Mouse (Mus musculus) kidney, embryonic 14.5 days (tissue): Measurements from ENCODE around the gene Fitm1. TPM values are rescaled to one million over a fixed set of nuclear protein-coding genes. Genes with fewer than 3 reads are reported as not detected.

ENCODE experiments used
- ATAC-seq: fragments of 200-750 bp; cut with Nextera tagmentation; 2 replicates; pipeline ENCODE4 v1.8.0; 2017; ENCODE audit warnings: moderate number of reproducible peaks, mild to moderate bottlenecking, moderate TSS enrichment, moderate library complexity; ENCODE audit not compliant: low FRiP score, low TSS enrichment
- H3K27ac ChIP-seq: fragments of 300-500 bp; sonication (generic); 2 replicates; pipeline ENCODE4 v1.5.1; 2014; ENCODE audit warnings: low read depth, mild to moderate bottlenecking, low read length, moderate library complexity, mixed read lengths
- H3K27me3 ChIP-seq: fragments of 300-500 bp; sonication (generic); 2 replicates; pipeline ENCODE4 v1.6.1; 2014; ENCODE audit warnings: mild to moderate bottlenecking, low read length; ENCODE audit not compliant: control insufficient read depth, insufficient read depth
- H3K36me3 ChIP-seq: fragments of 300-500 bp; sonication (generic); 2 replicates; pipeline ENCODE4 v1.6.1; 2014; ENCODE audit warnings: low read length, mixed read lengths; ENCODE audit not compliant: control insufficient read depth, insufficient read depth
- H3K4me1 ChIP-seq: fragments of 300-500 bp; sonication (generic); 2 replicates; pipeline ENCODE4 v1.6.1; 2014; ENCODE audit warnings: low read length, mixed read lengths; ENCODE audit not compliant: control insufficient read depth, insufficient read depth
- H3K4me2 ChIP-seq: fragments of 300-500 bp; sonication (generic); replicated peaks from 2 replicates; pipeline ENCODE4 v1.6.1; 2014; ENCODE audit warnings: low read depth, mild to moderate bottlenecking, low read length
- H3K4me3 ChIP-seq: fragments of 300-500 bp; sonication (generic); 2 replicates; pipeline ENCODE4 v1.5.1; 2014; ENCODE audit warnings: mild to moderate bottlenecking, low read length
- H3K9ac ChIP-seq: fragments of 300-500 bp; sonication (generic); 2 replicates; pipeline ENCODE4 v1.6.1; 2014; ENCODE audit warnings: low read depth, mild to moderate bottlenecking, low read length, moderate library complexity
- H3K9me3 ChIP-seq: fragments of 300-500 bp; sonication (generic); 2 replicates; pipeline ENCODE4 v1.6.1; 2016; ENCODE audit warnings: low read length; ENCODE audit not compliant: control insufficient read depth
- WGBS: fragments of 180-500 bp; shearing (Covaris S2); extraction: QIAGEN DNeasy Blood & Tissue Kit; methylation state at CpG from one replicate; pipeline ENCODE4 v1.1.7; 2014; 5-methylcytosine and 5-hydroxymethylcytosine counted together
- polyA plus RNA-seq: library from polyadenylated mRNA; unstranded; fragments of >200 nt; fragmentation: Nextera tagmentation; extraction: Ambion mirVana; gene quantifications from 2 replicates; pipeline ENCODE4 v1.2.1, GENCODE M21; 2014

Gene Fitm1
- polyA plus RNA-seq, 1 experiment from 2014 or later: 1.0 TPM

- no peaks in the 10 kb centered on the region for H3K9me3 ChIP-seq
- peak within 1 kb of the TSS; percentile 61 for H3K4me3 ChIP-seq
- ATAC-seq: peak; percentile 96
- no peaks in the 10 kb centered on the region for H3K27me3 ChIP-seq
- peaks cover 23% of the 10 kb centered on the region for H3K36me3 ChIP-seq
- H3K9ac ChIP-seq: peak within 1 kb of the TSS; percentile 74
- H3K4me2 ChIP-seq: peak within 1 kb of the TSS; percentile 83
- H3K4me1 ChIP-seq: peaks cover 6% of the 10 kb centered on the region; the same call in 1 of the 2 replicates
- WGBS: under 1% methylated on average over 51 of the region's 51 CpGs
- H3K27ac ChIP-seq: peak within 1 kb of the TSS; percentile 98
Measured at GRCm38 (mm10) chr14:55560202-55561073, 15.0 kb upstream of the Fitm1 start, which contains the start of gene A730061H03Rik. Gene A730061H03Rik, minus strand, starts transcription at chr14:55560406.

- H3K27ac ChIP-seq: no peak overlapping the region
- H3K36me3 ChIP-seq: peaks cover 37% of the 10 kb centered on the region
- no peak for ATAC-seq
- 69% methylated on average over 10 of the region's 10 CpGs for WGBS
- H3K9ac ChIP-seq: 0 out of 2 replicates have a peak overlapping the region, but pooled peaks have one; percentile 1
- H3K4me1 ChIP-seq: peaks cover 6% of the 10 kb centered on the region; the same call in 1 of the 2 replicates
- H3K4me2 ChIP-seq: peak overlapping the region; percentile 83
- H3K9me3 ChIP-seq: no peaks in the 10 kb centered on the region
- H3K27me3 ChIP-seq: no peaks in the 10 kb centered on the region
- peak overlapping the region; percentile 61 for H3K4me3 ChIP-seq
Measured at GRCm38 (mm10) chr14:55561860-55562259, 13.6 kb upstream of the Fitm1 start.

DNA sequence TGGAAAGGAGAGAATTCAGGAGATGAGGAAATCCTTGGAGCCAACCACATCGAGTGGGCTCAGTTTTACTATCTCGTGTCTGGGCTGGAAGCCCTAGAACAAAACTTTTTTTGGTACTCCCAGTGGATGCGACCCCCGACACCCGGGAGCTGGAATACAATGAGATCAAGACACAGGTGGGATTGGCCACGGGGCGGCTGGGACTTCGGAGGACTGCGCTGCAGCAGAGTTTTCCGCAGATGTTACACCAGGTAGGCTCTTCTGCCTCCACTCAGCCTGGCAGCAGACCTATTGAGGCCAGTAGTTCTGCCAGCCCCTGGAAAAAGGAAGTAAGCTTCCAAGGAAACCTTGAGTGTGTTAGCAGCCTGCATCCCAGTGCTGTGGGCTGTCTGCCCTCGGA, 12.2 kb upstream of the Fitm1 start:
- no peak for ATAC-seq
- Histone ChIP-seq H3K4me1 (peaks cover 6% of the 10 kb centered on the region; the same call in 1 of the 2 replicates), H3K27me3 (no peaks in the 10 kb centered on the region), H3K4me3 (no peak overlapping the region), H3K27ac (no peak overlapping the region), H3K36me3 (peaks cover 51% of the 10 kb centered on the region), H3K4me2 (no peak overlapping the region), H3K9me3 (no peaks in the 10 kb centered on the region), H3K9ac (no peak overlapping the region)
- WGBS: 91% methylated on average over 11 of the region's 11 CpGs

DNA sequence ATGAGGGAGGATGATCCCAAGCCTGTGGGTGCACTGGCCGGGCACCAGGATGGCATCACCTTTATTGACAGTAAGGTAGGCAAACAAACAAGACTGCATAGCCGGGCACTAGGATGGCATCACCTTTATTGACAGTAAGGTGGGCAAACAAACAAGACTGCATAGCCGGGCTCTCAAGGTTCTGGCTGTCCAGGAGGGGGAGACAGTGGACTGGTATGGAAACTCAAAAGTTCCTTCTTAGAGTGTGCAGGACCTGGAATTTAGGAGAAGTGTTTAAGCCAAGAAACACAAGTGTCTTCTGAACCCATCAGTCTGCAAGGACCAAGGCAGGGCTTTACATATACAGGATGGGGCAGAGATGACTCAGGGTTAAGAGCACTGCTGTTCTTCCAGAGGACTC, 9.7 kb upstream of the Fitm1 start:
- no peak overlapping the region for H3K4me3 ChIP-seq
- WGBS: 83% methylated on average over 3 of the region's 3 CpGs
- no peak for ATAC-seq
- H3K27ac ChIP-seq: no peak overlapping the region
- no peak overlapping the region for H3K4me2 ChIP-seq
- no peaks in the 10 kb centered on the region for H3K9me3 ChIP-seq
- no peaks in the 10 kb centered on the region for H3K27me3 ChIP-seq
- H3K36me3 ChIP-seq: peaks cover 66% of the 10 kb centered on the region
- no peak overlapping the region for H3K9ac ChIP-seq
- 0 out of 2 replicates have a peak, but pooled peaks cover 6% of the 10 kb centered on the region for H3K4me1 ChIP-seq

GRCm38 (mm10) chr14:55567496-55567895, 7.9 kb upstream of the Fitm1 start:
- ATAC-seq: no peak
- Histone ChIP-seq H3K4me1 (no peaks in the 10 kb centered on the region), H3K9ac (no peak overlapping the region), H3K4me3 (no peak overlapping the region), H3K36me3 (peaks cover 66% of the 10 kb centered on the region), H3K9me3 (no peaks in the 10 kb centered on the region), H3K27ac (no peak overlapping the region), H3K4me2 (no peak overlapping the region), H3K27me3 (no peaks in the 10 kb centered on the region)
- 77% methylated on average over 3 of the region's 3 CpGs for WGBS

- Histone ChIP-seq H3K4me3 (no peak overlapping the region), H3K4me1 (0 out of 2 replicates have a peak, but pooled peaks cover 4% of the 10 kb centered on the region), H3K9me3 (no peaks in the 10 kb centered on the region), H3K36me3 (peaks cover 41% of the 10 kb centered on the region), H3K27me3 (no peaks in the 10 kb centered on the region), H3K4me2 (no peak overlapping the region), H3K27ac (no peak overlapping the region), H3K9ac (no peak overlapping the region)
- no peak for ATAC-seq
- WGBS: 87% methylated on average over 2 of the region's 2 CpGs
Measured at GRCm38 (mm10) chr14:55570588-55570987, 4.8 kb upstream of the Fitm1 start.

- H3K4me2 ChIP-seq: no peak overlapping the region
- no peak overlapping the region for H3K4me3 ChIP-seq
- H3K9ac ChIP-seq: no peak overlapping the region
- H3K9me3 ChIP-seq: no peaks in the 10 kb centered on the region
- 0 out of 2 replicates have a peak, but pooled peaks cover 10% of the 10 kb centered on the region for H3K4me1 ChIP-seq
- ATAC-seq: no peak
- no peak overlapping the region for H3K27ac ChIP-seq
- no peaks in the 10 kb centered on the region for H3K27me3 ChIP-seq
- peaks cover 29% of the 10 kb centered on the region for H3K36me3 ChIP-seq
Measured at GRCm38 (mm10) chr14:55571760-55572159, 3.7 kb upstream of the Fitm1 start.

GRCm38 (mm10) chr14:55575711-55576110, 294 bp downstream of the Fitm1 start:
- no peaks in the 10 kb centered on the region for H3K9me3 ChIP-seq
- peaks cover 19% of the 10 kb centered on the region for H3K4me1 ChIP-seq
- no peak overlapping the region for H3K9ac ChIP-seq
- H3K4me3 ChIP-seq: no peak overlapping the region
- peaks cover 3% of the 10 kb centered on the region; the same call in 1 of the 2 replicates for H3K36me3 ChIP-seq
- WGBS: 76% methylated on average over 13 of the region's 13 CpGs
- no peak for ATAC-seq
- no peak overlapping the region for H3K27ac ChIP-seq
- H3K4me2 ChIP-seq: peak overlapping the region; percentile 13; the same call in 1 of the 2 replicates
- H3K27me3 ChIP-seq: no peaks in the 10 kb centered on the region

- H3K27me3 ChIP-seq: no peaks in the 10 kb centered on the region
- H3K9ac ChIP-seq: no peak overlapping the region
- H3K27ac ChIP-seq: no peak overlapping the region
- WGBS: 78% methylated on average over 16 of the region's 16 CpGs
- no peak overlapping the region for H3K4me2 ChIP-seq
- ATAC-seq: no peak
- peaks cover 8% of the 10 kb centered on the region; the same call in 1 of the 2 replicates for H3K36me3 ChIP-seq
- no peaks in the 10 kb centered on the region for H3K9me3 ChIP-seq
- peaks cover 19% of the 10 kb centered on the region for H3K4me1 ChIP-seq
- H3K4me3 ChIP-seq: no peak overlapping the region
Measured at GRCm38 (mm10) chr14:55576376-55576775, 959 bp downstream of the Fitm1 start.
